In the genomic region with DNA sequence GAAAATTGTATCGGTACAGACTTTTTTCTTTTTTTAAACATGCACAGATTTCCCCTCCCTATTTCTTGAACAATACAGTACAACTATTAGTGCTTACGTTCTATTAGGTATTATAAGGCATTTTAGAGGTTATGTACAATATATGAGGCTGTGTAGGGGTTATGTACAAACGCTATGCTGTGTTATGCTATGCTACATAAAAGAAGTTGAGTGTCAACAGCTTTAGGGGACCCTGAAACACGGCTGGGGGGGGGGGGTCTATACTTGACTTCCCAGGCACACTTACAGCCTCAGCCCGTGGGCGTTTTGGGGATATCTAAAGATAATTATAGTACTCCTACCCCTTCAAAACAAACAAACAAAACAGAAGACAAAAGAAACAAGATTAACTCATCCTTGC, we compare ENCODE assay signal across 24 mouse cellular contexts. TPM values are rescaled to one million over a fixed set of nuclear protein-coding genes. Genes with fewer than 3 reads are reported as not detected.
DNase-seq lines count a peak whose midpoint lies in the region; ATAC-seq and TF ChIP-seq lines count a peak whose summit lies in the region.
"Had no signal": no experiment of that assay in that cellular context is flagged by ENCODE, and none has a peak within 500 bp of the region (broad histone marks: within the 10 kb centered on the region; RNA-seq: fewer than 3 reads in every experiment).

No protein-coding gene starts in this region.

- DNase-seq in hindbrain, embryonic 10.5 days (ENCODE audit: low spot score), result no peak
- no peak for DNase-seq in hindbrain, embryonic 11.5 days (ENCODE audit: low spot score)
- DNase-seq in lung, postnatal 10 days, result no peak
- no peak for DNase-seq in ovary, postnatal 36 days (ENCODE audit: low spot score)
- DNase-seq: adrenal gland, postnatal 36 days; cerebellum, adult 11-12 months; cerebellum, postnatal 25 days; embryo, embryonic 11 days; heart, adult 18-20 months; kidney, postnatal 14 days; liver; thymus, postnatal 36 days had no signal

- no peak for TF ChIP-seq POLR2A in myocyte (IDR thresholded peaks at IDR 0.05; ENCODE audit: insufficient read length, low read depth)

- 61% methylated on average over 6 of the region's 6 CpGs for WGBS in hindbrain, embryonic 10.5 days
- 58% methylated on average over 6 of the region's 6 CpGs for WGBS in hindbrain, embryonic 11.5 days
- WGBS in lung, embryonic 15.5 days, result 47% methylated on average over 6 of the region's 6 CpGs

- no peak overlapping the region; the same call in 1 of the 2 replicates for H3K9ac ChIP-seq in hindbrain, embryonic 11.5 days (ENCODE audit: low read depth, low read length)
- no peak overlapping the region for H3K9ac ChIP-seq in lung, embryonic 15.5 days
- H3K9ac ChIP-seq: forebrain, embryonic 12.5 days; heart, embryonic 15.5 days; midbrain, embryonic 12.5 days had no signal

- H3K27me3 ChIP-seq in hindbrain, embryonic 10.5 days (ENCODE audit: insufficient read depth, poor library complexity, severe bottlenecking), result peaks cover 3% of the 10 kb centered on the region; the same call in 1 of the 2 replicates
- no peaks in the 10 kb centered on the region for H3K27me3 ChIP-seq in hindbrain, embryonic 11.5 days (ENCODE audit: control insufficient read depth, insufficient read depth, low read length)
- 0 out of 2 replicates have a peak, but pooled peaks cover 3% of the 10 kb centered on the region for H3K27me3 ChIP-seq in lung, embryonic 15.5 days
- H3K27me3 ChIP-seq in myocyte (ENCODE audit: control insufficient read depth, insufficient read depth, insufficient read length), result no peaks in the 10 kb centered on the region
- H3K27me3 ChIP-seq: heart, embryonic 15.5 days had no signal

- peaks cover 58% of the 10 kb centered on the region for H3K4me1 ChIP-seq in hindbrain, embryonic 10.5 days (replicated peaks)
- peaks cover 12% of the 10 kb centered on the region for H3K4me1 ChIP-seq in hindbrain, embryonic 11.5 days (replicated peaks; ENCODE audit: control insufficient read depth, insufficient read depth, low read length)
- peaks cover 49% of the 10 kb centered on the region for H3K4me1 ChIP-seq in lung, embryonic 15.5 days

- no peak for ATAC-seq in hindbrain, embryonic 11.5 days (ENCODE audit: low FRiP score)
- no peak for ATAC-seq in lung, embryonic 15.5 days (ENCODE audit: borderline replicate concordance, extremely low read depth, low FRiP score, low TSS enrichment)
- no peak for ATAC-seq in erythroblast, adult 5-6 weeks (replicated peaks; ENCODE audit: low FRiP score, poor library complexity, severe bottlenecking)

- H3ac ChIP-seq in myocyte (ENCODE audit: control insufficient read depth, insufficient read length), result no peak overlapping the region

- no peaks in the 10 kb centered on the region for H3K9me3 ChIP-seq in hindbrain, embryonic 10.5 days
- no peaks in the 10 kb centered on the region for H3K9me3 ChIP-seq in hindbrain, embryonic 11.5 days (ENCODE audit: control insufficient read depth, low read length)
- no peaks in the 10 kb centered on the region for H3K9me3 ChIP-seq in lung, embryonic 15.5 days
- H3K9me3 ChIP-seq: forebrain, embryonic 12.5 days; heart, embryonic 15.5 days; midbrain, embryonic 12.5 days had no signal

- no peak overlapping the region for H3K4me3 ChIP-seq in hindbrain, embryonic 10.5 days
- no peak overlapping the region for H3K4me3 ChIP-seq in hindbrain, embryonic 11.5 days (ENCODE audit: low read depth, low read length)
- no peak overlapping the region for H3K4me3 ChIP-seq in lung, embryonic 15.5 days
- no peak overlapping the region for H3K4me3 ChIP-seq in myocyte
- H3K4me3 ChIP-seq: forebrain, embryonic 12.5 days; heart, embryonic 15.5 days; midbrain, embryonic 12.5 days had no signal

- H3K36me3 ChIP-seq in hindbrain, embryonic 10.5 days, result peaks cover 19% of the 10 kb centered on the region
- 0 out of 2 replicates have a peak, but pooled peaks cover under 1% of the 10 kb centered on the region for H3K36me3 ChIP-seq in hindbrain, embryonic 11.5 days (ENCODE audit: control insufficient read depth, insufficient read depth, low read length)
- peaks cover 8% of the 10 kb centered on the region; the same call in 1 of the 2 replicates for H3K36me3 ChIP-seq in lung, embryonic 15.5 days
- H3K36me3 ChIP-seq in myocyte (ENCODE audit: control insufficient read depth, insufficient read depth), result no peaks in the 10 kb centered on the region
- H3K36me3 ChIP-seq: heart, embryonic 15.5 days had no signal

- H3K79me2 ChIP-seq in myocyte (ENCODE audit: control insufficient read depth, insufficient read depth), result peaks cover 18% of the 10 kb centered on the region

- 0 out of 2 replicates have a peak overlapping the region, but pooled peaks have one; percentile 35 for H3K27ac ChIP-seq in hindbrain, embryonic 10.5 days
- H3K27ac ChIP-seq in hindbrain, embryonic 11.5 days (ENCODE audit: low read depth, low read length), result no peak overlapping the region
- peak overlapping the region; percentile 45; the same call in 1 of the 2 replicates for H3K27ac ChIP-seq in lung, embryonic 15.5 days
- H3K27ac ChIP-seq: forebrain, embryonic 12.5 days; heart, embryonic 15.5 days; macrophage; midbrain, embryonic 12.5 days had no signal

- H3K4me2 ChIP-seq in hindbrain, embryonic 11.5 days (replicated peaks; ENCODE audit: low read depth, low read length), result no peak overlapping the region
- H3K4me2 ChIP-seq in lung, embryonic 15.5 days, result no peak overlapping the region
- H3K4me2 ChIP-seq in myocyte (ENCODE audit: low read depth), result peak overlapping the region; percentile 86
- H3K4me2 ChIP-seq: forebrain, embryonic 12.5 days; midbrain, embryonic 12.5 days had no signal

TF ChIP-seq in myocyte, 11 proteins besides CTCF, POLR2A, EP300 and RAD21:
- TF ChIP-seq TCF12 (IDR thresholded peaks at IDR 0.05; ENCODE audit: insufficient read depth, poor library complexity, severe bottlenecking) (no peak), POLR2AphosphoS2 (IDR thresholded peaks at IDR 0.05; ENCODE audit: insufficient read length, low read depth) (no peak), SRF (IDR thresholded peaks at IDR 0.05; ENCODE audit: control insufficient read depth, insufficient read length, low read depth) (no peak), E2F4 (IDR thresholded peaks at IDR 0.05; ENCODE audit: insufficient read depth) (no peak), MAX (IDR thresholded peaks at IDR 0.05; ENCODE audit: low read depth) (no peak), CEBPB (IDR thresholded peaks at IDR 0.05; ENCODE audit: insufficient read depth, poor library complexity, severe bottlenecking) (no peak), MYOG (IDR thresholded peaks at IDR 0.05; ENCODE audit: control insufficient read depth in 1 of 3, insufficient read depth in 1 of 3, insufficient read length in 2 of 3, low read depth in 2 of 3) (no peak), USF1 (IDR thresholded peaks at IDR 0.05; ENCODE audit: low read depth) (no peak), MYOD1 (IDR thresholded peaks at IDR 0.05; ENCODE audit: control insufficient read depth in 1 of 3, insufficient read length in 2 of 3, low read depth in 2 of 3) (no peak), TCF3 (IDR thresholded peaks at IDR 0.05; ENCODE audit: insufficient read length, low read depth) (no peak), REST (IDR thresholded peaks at IDR 0.05; ENCODE audit: insufficient read depth, insufficient read length) (no peak)
TF ChIP-seq in myocyte: peak in this region for 0.

RNA-seq across cellular contexts. Expression of gene Ubald2, which starts 1.8 kb away (rescaled TPM):
- polyA plus RNA-seq in hindbrain, embryonic 10.5 days (2016; fragmentation: Nextera tagmentation; extraction: Ambion mirVana), result 45.8 and 84.5 TPM in 2 replicates
- 77.9 and 81.2 TPM in 2 replicates for polyA plus RNA-seq in hindbrain, embryonic 11.5 days (2014; fragmentation: Nextera tagmentation; extraction: Ambion mirVana)
- polyA plus RNA-seq in lung, embryonic 15.5 days (2015; fragmentation: Nextera tagmentation; extraction: Ambion mirVana), result 37.2 and 41.7 TPM in 2 replicates
- polyA plus RNA-seq in myocyte (2012; fragmentation: generic; extraction: Trizol), result 120 TPM
- 46.6 and 59.0 TPM in 2 replicates for total RNA-seq in erythroblast, adult 5-6 weeks (2015; ENCODE audit: low replicate concordance)
- total RNA-seq in erythroblast, adult 5-6 weeks (2017; ENCODE audit: low replicate concordance), result 27.0 and 41.7 TPM in 2 replicates

RNA-seq across cellular contexts. Expression of gene Rnf157, which starts 19.3 kb away (rescaled TPM):
- 9.5 and 16.9 TPM in 2 replicates for polyA plus RNA-seq in hindbrain, embryonic 10.5 days (2016; fragmentation: Nextera tagmentation; extraction: Ambion mirVana)
- 16.0 and 23.1 TPM in 2 replicates for polyA plus RNA-seq in hindbrain, embryonic 11.5 days (2014; fragmentation: Nextera tagmentation; extraction: Ambion mirVana)
- polyA plus RNA-seq in lung, embryonic 15.5 days (2015; fragmentation: Nextera tagmentation; extraction: Ambion mirVana), result 11.1 and 11.4 TPM in 2 replicates
- polyA plus RNA-seq in myocyte (2012; fragmentation: generic; extraction: Trizol), result 15.2 TPM
- total RNA-seq in erythroblast, adult 5-6 weeks (2015; ENCODE audit: low replicate concordance), result 0.63 and 1.7 TPM in 2 replicates
- total RNA-seq in erythroblast, adult 5-6 weeks (2017; ENCODE audit: low replicate concordance), result 2.0 and 2.1 TPM in 2 replicates

RNA-seq across cellular contexts. Expression of gene Qrich2, which starts 33.9 kb away (rescaled TPM):
- polyA plus RNA-seq in hindbrain, embryonic 10.5 days (2016; fragmentation: Nextera tagmentation; extraction: Ambion mirVana), result 0.16 and 0.20 TPM in 2 replicates
- polyA plus RNA-seq in hindbrain, embryonic 11.5 days (2014; fragmentation: Nextera tagmentation; extraction: Ambion mirVana), result 0.17 TPM in 1 of 2 replicates, not detected in the other
- 0.08 TPM in 1 of 2 replicates, not detected in the other for polyA plus RNA-seq in lung, embryonic 15.5 days (2015; fragmentation: Nextera tagmentation; extraction: Ambion mirVana)
- polyA plus RNA-seq in myocyte (2012; fragmentation: generic; extraction: Trizol), result not detected
- not detected in 2 replicates for total RNA-seq in erythroblast, adult 5-6 weeks (2015; ENCODE audit: low replicate concordance)
- 0.17 TPM in 1 of 2 replicates, not detected in the other for total RNA-seq in erythroblast, adult 5-6 weeks (2017; ENCODE audit: low replicate concordance)
- total RNA-seq: adrenal gland, postnatal 36 days; gastrocnemius, adult 8-10 months; hematopoietic stem cell, adult 5-6 weeks; left cerebral cortex, postnatal 36 days had no signal
- polyA plus RNA-seq: forebrain, embryonic 12.5 days; frontal cortex, adult 2 months; heart, embryonic 15.5 days; macrophage; midbrain, embryonic 12.5 days; neural tube, embryonic 14.5 days had no signal
